Mouse (Mus musculus) stomach, postnatal 0 days (tissue): Measurements from ENCODE around the gene Pigs.

Source experiments
- CTCF ChIP-seq: IDR thresholded peaks from 2 replicates; pipeline ENCODE4 v1.5.1; 2016; ENCODE audit warnings: antibody characterized with exemption, low read depth, mild to moderate bottlenecking, moderate library complexity
- EP300 ChIP-seq: optimal IDR thresholded peaks from 2 replicates; pipeline ENCODE3; 2016; ENCODE audit warnings: antibody characterized with exemption

DNA sequence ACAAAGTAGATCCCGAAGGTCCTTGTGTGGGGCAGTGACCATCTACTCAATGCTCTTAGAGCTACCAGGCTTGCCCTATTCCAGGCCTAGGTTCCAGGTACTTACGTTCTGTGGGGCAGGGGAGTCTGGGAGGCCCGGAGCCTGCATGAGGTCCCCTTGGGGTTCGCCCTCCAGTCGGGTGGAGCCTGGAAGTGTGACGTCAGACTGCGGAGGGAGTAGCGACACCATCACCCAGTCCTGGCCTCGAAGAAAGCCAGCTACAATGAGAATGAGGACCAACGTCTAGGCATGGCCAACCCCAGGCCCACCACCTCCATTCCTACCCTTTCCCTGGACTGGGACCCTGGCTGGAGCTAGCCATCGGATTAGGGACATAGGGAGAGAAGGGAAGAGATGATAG lies 43.5 kb downstream of the Pigs start:
- TF ChIP-seq CTCF (no peak), EP300 (no peak)
